Mouse (Mus musculus): Measurements from ENCODE around the gene Msl3. TPM values are rescaled to one million over a fixed set of nuclear protein-coding genes. Genes with fewer than 3 reads are reported as not detected.

The Msl3 gene
- 25.2 TPM for total RNA-seq (2023)

DNA sequence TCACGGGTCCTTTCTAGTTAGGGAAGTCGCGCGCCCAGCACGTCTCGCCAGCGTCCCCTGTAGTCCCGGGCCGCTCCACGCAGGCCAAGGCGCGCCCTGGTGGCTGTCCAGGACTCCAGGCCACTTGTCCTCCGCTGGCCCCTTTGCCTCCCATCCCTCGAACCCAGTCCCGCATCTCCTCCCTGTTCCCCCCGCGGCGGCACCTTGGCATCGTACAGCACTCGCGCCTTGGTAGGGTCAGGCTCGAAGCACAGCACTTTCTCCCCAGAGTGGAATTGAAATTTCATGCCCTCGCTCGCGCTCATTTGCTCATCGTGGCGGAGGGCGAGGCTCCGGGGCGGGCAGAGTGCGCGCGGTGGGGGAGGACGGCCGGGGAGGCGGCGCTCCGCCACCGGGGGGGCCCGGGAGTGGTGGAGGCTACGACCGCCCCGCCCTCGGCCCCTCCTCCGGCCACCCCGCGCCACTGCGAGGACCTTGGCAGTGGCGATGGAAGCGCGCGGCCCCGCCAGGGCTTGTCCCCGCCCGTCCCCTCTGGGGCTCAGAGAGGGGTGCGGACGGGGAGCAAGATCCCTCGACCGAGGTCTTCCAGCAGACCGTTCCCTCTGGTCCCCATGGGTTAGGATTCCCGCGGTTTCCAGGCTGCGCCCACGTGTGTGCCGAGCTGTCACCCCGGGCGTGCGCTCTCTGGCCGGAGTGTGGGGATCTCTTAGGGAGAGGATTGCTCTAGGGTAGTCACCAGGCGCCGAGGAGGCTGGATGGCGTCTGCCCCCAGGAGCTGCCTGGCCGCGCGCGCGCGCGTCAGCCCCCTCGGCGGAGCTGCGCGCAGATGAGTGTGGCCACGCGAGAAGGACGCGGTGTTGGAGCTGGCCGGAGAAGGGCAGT lies at the start of gene Msl3:
TSS of gene Msl3 (minus strand) at position 374 of the 882 bp plus-strand sequence.

Other genes starting within 250 kb of the Msl3 start
- not detected for gene Frmpd4, start 96.7 kb downstream of the Msl3 start, total RNA-seq (2023)
- not detected for gene Arhgap6, start 121.2 kb upstream of the Msl3 start, total RNA-seq (2023)